ENCODE assay signal across 9 mouse cellular contexts in genomic region chr1:133471086-133471485, GRCm38 (mm10). TPM values are rescaled to one million over a fixed set of nuclear protein-coding genes. Genes with fewer than 3 reads are reported as not detected.
DNase-seq lines count a peak whose midpoint lies in the region; ATAC-seq and TF ChIP-seq lines count a peak whose summit lies in the region.
"Had no signal": no experiment of that assay in that cellular context is flagged by ENCODE, and none has a peak within 500 bp of the region (broad histone marks: within the 10 kb centered on the region; RNA-seq: fewer than 3 reads in every experiment).

No protein-coding gene starts in this region.

- H3K27ac ChIP-seq in intestine, embryonic 14.5 days (ENCODE audit: low read depth), result peak overlapping the region; percentile 67
- no peak overlapping the region for H3K27ac ChIP-seq in intestine, postnatal 0 days (ENCODE audit: low read depth, low read length)
- 0 out of 2 replicates have a peak overlapping the region, but pooled peaks have one; percentile 48 for H3K27ac ChIP-seq in heart, embryonic 12.5 days (ENCODE audit: poor library complexity, severe bottlenecking)
- peak overlapping the region; percentile 90 for H3K27ac ChIP-seq in kidney, embryonic 16.5 days (ENCODE audit: low read length)
- peak overlapping the region; percentile 37; the same call in 1 of the 2 replicates for H3K27ac ChIP-seq in stomach, embryonic 15.5 days
- H3K27ac ChIP-seq: liver, embryonic 14.5 days had no signal

- peaks cover 7% of the 10 kb centered on the region for H3K4me1 ChIP-seq in intestine, embryonic 14.5 days (replicated peaks; ENCODE audit: control insufficient read depth, insufficient read depth, low read length)
- H3K4me1 ChIP-seq in intestine, postnatal 0 days (replicated peaks; ENCODE audit: control insufficient read depth, insufficient read depth, low read length), result no peaks in the 10 kb centered on the region; the same call in 1 of the 2 replicates
- peaks cover 23% of the 10 kb centered on the region for H3K4me1 ChIP-seq in heart, embryonic 12.5 days (replicated peaks)
- H3K4me1 ChIP-seq in kidney, embryonic 16.5 days (ENCODE audit: insufficient read depth, low read length), result peaks cover 31% of the 10 kb centered on the region
- H3K4me1 ChIP-seq in stomach, embryonic 15.5 days, result no peaks in the 10 kb centered on the region

- no peaks in the 10 kb centered on the region for H3K36me3 ChIP-seq in intestine, embryonic 14.5 days (ENCODE audit: control insufficient read depth, insufficient read depth, low read length)
- H3K36me3 ChIP-seq in intestine, postnatal 0 days (ENCODE audit: control insufficient read depth, insufficient read depth), result no peaks in the 10 kb centered on the region
- no peaks in the 10 kb centered on the region for H3K36me3 ChIP-seq in heart, embryonic 12.5 days
- H3K36me3 ChIP-seq in kidney, embryonic 16.5 days (ENCODE audit: insufficient read depth, low read length), result no peaks in the 10 kb centered on the region
- H3K36me3 ChIP-seq in stomach, embryonic 15.5 days, result no peaks in the 10 kb centered on the region

- no peak for DNase-seq in intestine, embryonic 14.5 days (ENCODE audit: low spot score)
- DNase-seq in urinary bladder, postnatal 10 days (ENCODE audit: low spot score), result no peak

- no peak overlapping the region for H3K9ac ChIP-seq in intestine, embryonic 14.5 days (ENCODE audit: low read length)
- H3K9ac ChIP-seq in intestine, postnatal 0 days (ENCODE audit: low read depth, low read length), result no peak overlapping the region
- H3K9ac ChIP-seq in heart, embryonic 12.5 days, result no peak overlapping the region
- no peak overlapping the region for H3K9ac ChIP-seq in kidney, embryonic 16.5 days (replicated peaks; ENCODE audit: low read length)
- H3K9ac ChIP-seq in stomach, embryonic 15.5 days, result no peak overlapping the region
- H3K9ac ChIP-seq: liver, embryonic 14.5 days had no signal

- WGBS in intestine, embryonic 14.5 days, result 44% methylated on average over 7 of the region's 7 CpGs
- 54% methylated on average over 7 of the region's 7 CpGs for WGBS in intestine, postnatal 0 days
- 50% methylated on average over 7 of the region's 7 CpGs for WGBS in heart, embryonic 12.5 days
- WGBS in kidney, embryonic 16.5 days, result 31% methylated on average over 7 of the region's 7 CpGs
- WGBS in stomach, embryonic 15.5 days, result 39% methylated on average over 7 of the region's 7 CpGs

- no peaks in the 10 kb centered on the region for H3K9me3 ChIP-seq in intestine, embryonic 14.5 days (ENCODE audit: control insufficient read depth, low read length)
- no peaks in the 10 kb centered on the region for H3K9me3 ChIP-seq in intestine, postnatal 0 days (ENCODE audit: control insufficient read depth)
- no peaks in the 10 kb centered on the region for H3K9me3 ChIP-seq in heart, embryonic 12.5 days (replicated peaks)
- H3K9me3 ChIP-seq in kidney, embryonic 16.5 days (ENCODE audit: low read length), result no peaks in the 10 kb centered on the region
- H3K9me3 ChIP-seq in stomach, embryonic 15.5 days, result no peaks in the 10 kb centered on the region

- no peak overlapping the region for H3K4me3 ChIP-seq in intestine, embryonic 14.5 days (ENCODE audit: low read depth, low read length)
- no peak overlapping the region for H3K4me3 ChIP-seq in intestine, postnatal 0 days (ENCODE audit: low read depth, low read length)
- no peak overlapping the region for H3K4me3 ChIP-seq in heart, embryonic 12.5 days
- H3K4me3 ChIP-seq in kidney, embryonic 16.5 days (ENCODE audit: low read length), result no peak overlapping the region
- no peak overlapping the region for H3K4me3 ChIP-seq in stomach, embryonic 15.5 days (replicated peaks)

- H3K4me2 ChIP-seq in intestine, embryonic 14.5 days (ENCODE audit: low read length), result no peak overlapping the region
- H3K4me2 ChIP-seq in intestine, postnatal 0 days (replicated peaks; ENCODE audit: low read depth), result no peak overlapping the region
- H3K4me2 ChIP-seq in heart, embryonic 12.5 days, result no peak overlapping the region
- no peak overlapping the region for H3K4me2 ChIP-seq in kidney, embryonic 16.5 days (replicated peaks; ENCODE audit: low read depth, low read length)
- no peak overlapping the region for H3K4me2 ChIP-seq in stomach, embryonic 15.5 days

- no peak for TF ChIP-seq CTCF in intestine, postnatal 0 days (IDR thresholded peaks at IDR 0.05; ENCODE audit: low read depth)

- 0 out of 2 replicates have a peak, but pooled peaks have one; percentile 22 for ATAC-seq in intestine, embryonic 14.5 days (replicated peaks; ENCODE audit: low FRiP score, low TSS enrichment, low read depth)
- ATAC-seq in intestine, postnatal 0 days, result no peak
- ATAC-seq in heart, embryonic 12.5 days (ENCODE audit: insufficient number of reproducible peaks, low FRiP score), result peak; percentile 31; the same call in 1 of the 2 replicates
- peak; percentile 58 for ATAC-seq in kidney, embryonic 16.5 days (ENCODE audit: low FRiP score, low TSS enrichment)
- ATAC-seq in stomach, embryonic 15.5 days (ENCODE audit: insufficient read depth, low FRiP score, low read depth), result 0 out of 2 replicates have a peak, but pooled peaks have one; percentile 47
- ATAC-seq in inflammation-experienced regulatory T-cells, adult 6 months, result no peak
- ATAC-seq in activated CD4-positive, CD25-positive, alpha-beta regulatory T cell, adult 4 months, result no peak

- H3K27me3 ChIP-seq in intestine, embryonic 14.5 days (replicated peaks; ENCODE audit: control insufficient read depth, insufficient read depth, low read length), result no peaks in the 10 kb centered on the region
- no peaks in the 10 kb centered on the region for H3K27me3 ChIP-seq in intestine, postnatal 0 days (replicated peaks; ENCODE audit: control insufficient read depth, insufficient read depth, low read length)
- no peaks in the 10 kb centered on the region for H3K27me3 ChIP-seq in heart, embryonic 12.5 days (replicated peaks)
- no peaks in the 10 kb centered on the region for H3K27me3 ChIP-seq in kidney, embryonic 16.5 days (ENCODE audit: insufficient read depth, low read length)
- no peaks in the 10 kb centered on the region for H3K27me3 ChIP-seq in stomach, embryonic 15.5 days (replicated peaks)

RNA-seq across cellular contexts. Expression of gene Sox13, which starts 46.9 kb away (rescaled TPM):
- polyA plus RNA-seq in intestine, embryonic 14.5 days (2014; fragmentation: Nextera tagmentation; extraction: Ambion mirVana), result 12.1 and 12.3 TPM in 2 replicates
- 12.3 and 12.6 TPM in 2 replicates for polyA plus RNA-seq in intestine, postnatal 0 days (2015; fragmentation: Nextera tagmentation; extraction: Ambion mirVana)
- 6.6 and 6.8 TPM in 2 replicates for polyA plus RNA-seq in heart, embryonic 12.5 days (2016; fragmentation: Nextera tagmentation; extraction: Ambion mirVana)
- 11.5 and 12.8 TPM in 2 replicates for polyA plus RNA-seq in kidney, embryonic 16.5 days (2015; fragmentation: Nextera tagmentation; extraction: Ambion mirVana)
- polyA plus RNA-seq in stomach, embryonic 15.5 days (2015; fragmentation: Nextera tagmentation; extraction: Ambion mirVana), result 6.8 and 7.9 TPM in 2 replicates
- not detected for polyA plus RNA-seq in inflammation-experienced regulatory T-cells, adult 6 months (2017; shearing (Covaris generic))
- polyA plus RNA-seq in activated CD4-positive, CD25-positive, alpha-beta regulatory T cell, adult 4 months (2017; shearing (Covaris generic)), result not detected

Comparison
In these comparisons a context has a peak if more than half of its experiments do, and no peak if none do; other contexts are left out.
1. ATAC-seq: peak in intestine, embryonic 14.5 days (single experiment), heart, embryonic 12.5 days (single experiment), kidney, embryonic 16.5 days (single experiment) and stomach, embryonic 15.5 days (single experiment); none in intestine, postnatal 0 days (single experiment), inflammation-experienced regulatory T-cells, adult 6 months (single experiment) and activated CD4-positive, CD25-positive, alpha-beta regulatory T cell, adult 4 months (single experiment).